8 mouse cellular contexts compared by ENCODE assay signal in the genomic region with DNA sequence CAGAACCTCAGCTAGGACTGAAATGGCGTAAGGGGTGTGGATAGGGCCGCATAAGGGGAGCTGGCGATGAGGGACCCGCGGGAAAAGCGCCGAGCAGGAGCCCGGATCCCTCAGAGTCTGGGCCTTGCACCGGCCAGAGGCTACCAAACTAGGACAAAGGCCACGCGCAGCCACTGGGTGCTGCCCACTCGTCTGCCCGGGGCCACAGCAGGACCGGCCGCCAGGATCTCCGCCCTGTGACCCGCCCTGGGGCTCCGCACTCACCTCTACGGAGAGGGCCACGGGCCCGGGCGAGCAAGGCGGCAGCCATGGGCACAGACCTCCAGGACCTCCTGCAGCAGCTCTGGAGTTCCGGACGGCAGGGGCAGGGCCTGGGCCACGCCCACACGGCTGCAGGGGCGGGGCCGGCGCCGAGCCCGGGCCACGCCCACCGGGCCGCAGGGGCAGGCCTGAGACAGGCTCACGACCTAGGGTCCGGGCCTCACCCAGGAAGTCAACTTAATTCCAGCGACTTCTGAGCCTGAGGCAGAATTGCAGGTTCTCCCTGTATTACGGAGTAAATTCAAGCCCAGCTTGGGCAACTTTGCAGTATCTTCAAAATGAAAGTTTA. TPM values are rescaled to one million over a fixed set of nuclear protein-coding genes. Genes with fewer than 3 reads are reported as not detected.
DNase-seq lines count a peak whose midpoint lies in the region; ATAC-seq and TF ChIP-seq lines count a peak whose summit lies in the region.

Acads (minus strand) TSS at position 386 of the 610 bp plus-strand sequence.

- 1% methylated on average over 39 of the region's 39 CpGs for WGBS in heart, embryonic 13.5 days
- WGBS in kidney, postnatal 0 days = 2% methylated on average over 39 of the region's 39 CpGs
- under 1% methylated on average over 38 of the region's 39 CpGs for WGBS in liver, postnatal 0 days (ENCODE audit: insufficient replicate concordance)
- WGBS in neural tube, embryonic 12.5 days = 1% methylated on average over 39 of the region's 39 CpGs

- H3K9me3 ChIP-seq in heart, embryonic 13.5 days = no peaks in the 10 kb centered on the region
- H3K9me3 ChIP-seq in kidney, postnatal 0 days (replicated peaks; ENCODE audit: low read length) = no peaks in the 10 kb centered on the region
- H3K9me3 ChIP-seq in liver, postnatal 0 days (ENCODE audit: low read length) = no peaks in the 10 kb centered on the region
- H3K9me3 ChIP-seq in neural tube, embryonic 12.5 days = no peaks in the 10 kb centered on the region

- H3K36me3 ChIP-seq in heart, embryonic 13.5 days = peaks cover 46% of the 10 kb centered on the region
- peaks cover 8% of the 10 kb centered on the region; the same call in 1 of the 2 replicates for H3K36me3 ChIP-seq in kidney, postnatal 0 days (ENCODE audit: insufficient read depth, low read length)
- peaks cover 11% of the 10 kb centered on the region; the same call in 1 of the 2 replicates for H3K36me3 ChIP-seq in liver, postnatal 0 days (replicated peaks; ENCODE audit: insufficient read depth, low read length)
- H3K36me3 ChIP-seq in neural tube, embryonic 12.5 days = peaks cover 32% of the 10 kb centered on the region

- H3K27ac ChIP-seq in heart, embryonic 13.5 days (replicated peaks) = peak within 1 kb of the TSS; percentile 74
- peak within 1 kb of the TSS; percentile 66 for H3K27ac ChIP-seq in kidney, postnatal 0 days
- peak within 1 kb of the TSS; percentile 86 for H3K27ac ChIP-seq in liver, postnatal 0 days (ENCODE audit: low read depth)
- H3K27ac ChIP-seq in neural tube, embryonic 12.5 days = 0 out of 2 replicates have a peak within 1 kb of the TSS, but pooled peaks have one; percentile 10

- peak; percentile 79 to 82 for DNase-seq in CD8-positive naive resting alpha-beta T cell, adult 2 months (ENCODE audit: low read depth in 2 of 2, low spot score in 2 of 2)
- peak; percentile 40 for DNase-seq in brain, adult 2 months (ENCODE audit: low read depth, low spot score)
- DNase-seq in kidney, postnatal 0 days (ENCODE audit: low spot score) = peak; percentile 86
- peak; percentile 90 for DNase-seq in liver, postnatal 0 days
- peak; percentile 90 for DNase-seq in testis, postnatal 10 days (ENCODE audit: low spot score)

- H3K4me1 ChIP-seq in heart, embryonic 13.5 days = peaks cover 13% of the 10 kb centered on the region
- H3K4me1 ChIP-seq in kidney, postnatal 0 days (replicated peaks; ENCODE audit: insufficient read depth, low read length) = no peaks in the 10 kb centered on the region
- peaks cover 8% of the 10 kb centered on the region for H3K4me1 ChIP-seq in liver, postnatal 0 days (ENCODE audit: insufficient read depth)
- H3K4me1 ChIP-seq in neural tube, embryonic 12.5 days = peaks cover 11% of the 10 kb centered on the region

- peak within 1 kb of the TSS; percentile 83 for H3K4me2 ChIP-seq in heart, embryonic 13.5 days
- peak within 1 kb of the TSS; percentile 85 for H3K4me2 ChIP-seq in kidney, postnatal 0 days (ENCODE audit: low read length)
- H3K4me2 ChIP-seq in liver, postnatal 0 days (ENCODE audit: low read depth, low read length) = peak within 1 kb of the TSS; percentile 96
- peak within 1 kb of the TSS; percentile 83 for H3K4me2 ChIP-seq in neural tube, embryonic 12.5 days (replicated peaks)

- ATAC-seq in erythroid progenitor cell, adult 5-6 weeks (replicated peaks; ENCODE audit: low FRiP score, poor library complexity, severe bottlenecking) = peak; percentile 84
- peak; percentile 83 for ATAC-seq in heart, embryonic 13.5 days (ENCODE audit: extremely low read depth, insufficient number of reproducible peaks, low FRiP score, low TSS enrichment)
- ATAC-seq in kidney, postnatal 0 days (replicated peaks; ENCODE audit: low FRiP score, low read depth) = peak; percentile 84
- ATAC-seq in liver, postnatal 0 days = peak; percentile 94
- peak; percentile 91 for ATAC-seq in neural tube, embryonic 12.5 days (ENCODE audit: low FRiP score, low read depth)

- H3K9ac ChIP-seq in heart, embryonic 13.5 days = peak within 1 kb of the TSS; percentile 96
- H3K9ac ChIP-seq in kidney, postnatal 0 days (ENCODE audit: low read depth, low read length) = peak within 1 kb of the TSS; percentile 85
- peak within 1 kb of the TSS; percentile 78 for H3K9ac ChIP-seq in liver, postnatal 0 days (replicated peaks)
- peak within 1 kb of the TSS; percentile 83 for H3K9ac ChIP-seq in neural tube, embryonic 12.5 days

- no peak for TF ChIP-seq EP300 in liver, postnatal 0 days (IDR thresholded peaks at IDR 0.05; ENCODE audit: low read depth)

- TF ChIP-seq CTCF in kidney, postnatal 0 days (IDR thresholded peaks at IDR 0.05; ENCODE audit: low read depth) = no peak
- TF ChIP-seq CTCF in liver, postnatal 0 days (IDR thresholded peaks at IDR 0.05; ENCODE audit: low read depth) = no peak

- H3K27me3 ChIP-seq in heart, embryonic 13.5 days (replicated peaks) = no peaks in the 10 kb centered on the region
- no peaks in the 10 kb centered on the region for H3K27me3 ChIP-seq in kidney, postnatal 0 days (ENCODE audit: insufficient read depth, low read length)
- no peaks in the 10 kb centered on the region for H3K27me3 ChIP-seq in liver, postnatal 0 days (ENCODE audit: insufficient read depth, low read length)
- no peaks in the 10 kb centered on the region for H3K27me3 ChIP-seq in neural tube, embryonic 12.5 days (replicated peaks)

- H3K4me3 ChIP-seq in heart, embryonic 13.5 days = peak within 1 kb of the TSS; percentile 96
- peak within 1 kb of the TSS; percentile 59 for H3K4me3 ChIP-seq in kidney, postnatal 0 days (replicated peaks; ENCODE audit: low read depth, low read length)
- peak within 1 kb of the TSS; percentile 86 for H3K4me3 ChIP-seq in liver, postnatal 0 days (ENCODE audit: low read depth, low read length)
- H3K4me3 ChIP-seq in neural tube, embryonic 12.5 days = peak within 1 kb of the TSS; percentile 78

RNA-seq across cellular contexts. Expression of gene Acads, which starts in this region (rescaled TPM):
- 4.2 and 20.2 TPM in 2 replicates for total RNA-seq in erythroid progenitor cell, adult 5-6 weeks (2015; ENCODE audit: low replicate concordance)
- total RNA-seq in erythroid progenitor cell, adult 5-6 weeks (2017; ENCODE audit: low replicate concordance) = 2.4 and 8.0 TPM in 2 replicates
- 103 and 112 TPM in 2 replicates for polyA plus RNA-seq in heart, embryonic 13.5 days (2015; fragmentation: Nextera tagmentation; extraction: Ambion mirVana)
- 105 and 117 TPM in 2 replicates for polyA plus RNA-seq in kidney, postnatal 0 days (2015; fragmentation: Nextera tagmentation; extraction: Ambion mirVana)
- 87.9 and 93.4 TPM in 2 replicates for polyA plus RNA-seq in liver, postnatal 0 days (2015; fragmentation: Nextera tagmentation; extraction: Ambion mirVana)
- 45.1 and 47.9 TPM in 2 replicates for polyA plus RNA-seq in neural tube, embryonic 12.5 days (2016; fragmentation: Nextera tagmentation; extraction: Ambion mirVana)

Comparison
In these comparisons a context has a peak if more than half of its experiments do, and no peak if none do; other contexts are left out.
1. Peak in every context shown above with its lines: DNase-seq, ATAC-seq, H3K4me3 ChIP-seq and H3K27ac ChIP-seq.
2. DNase-seq: peak in every context shown above with its lines; median percentile 90 in liver, postnatal 0 days; 90 in testis, postnatal 10 days; 86 in kidney, postnatal 0 days; 80 in CD8-positive naive resting alpha-beta T cell, adult 2 months; 40 in brain, adult 2 months.
3. H3K27ac ChIP-seq: peak in every context shown above with its lines; median percentile 86 in liver, postnatal 0 days; 74 in heart, embryonic 13.5 days; 66 in kidney, postnatal 0 days; 10 in neural tube, embryonic 12.5 days.